ENCODE assay signal across 10 mouse cellular contexts in genomic region chr11:101628733-101629417, GRCm38 (mm10). TPM values are rescaled to one million over a fixed set of nuclear protein-coding genes. Genes with fewer than 3 reads are reported as not detected.
A peak's percentile ranks its signal among the peaks of the same experiment; 100 is the strongest.
DNase-seq lines count a peak whose midpoint lies in the region; ATAC-seq and TF ChIP-seq lines count a peak whose summit lies in the region.
"Not testable (repeated sequence)": the region's sequence is repeated elsewhere in the genome, so short reads cannot be mapped to it uniquely, and the experiment has no call there.
"Had no signal": no experiment of that assay in that cellular context is flagged by ENCODE, and none has a peak within 500 bp of the region (broad histone marks: within the 10 kb centered on the region; RNA-seq: fewer than 3 reads in every experiment).

No protein-coding gene starts in this region.

- not testable (repeated sequence) for H3K4me1 ChIP-seq in bone marrow, adult 2 months (ENCODE audit: control insufficient read depth, insufficient read depth, low read length); forebrain, embryonic 14.5 days (ENCODE audit: control insufficient read depth, insufficient read depth, low read length); heart, embryonic 16.5 days (ENCODE audit: control insufficient read depth, insufficient read depth, low read length); intestine, embryonic 16.5 days (ENCODE audit: control insufficient read depth, insufficient read depth, low read length); limb, embryonic 14.5 days (ENCODE audit: control insufficient read depth, insufficient read depth, low read length); lung, postnatal 0 days (ENCODE audit: insufficient read depth, low read depth, low read length); neural tube, embryonic 12.5 days

- not testable (repeated sequence) for TF ChIP-seq CTCF in bone marrow, adult 2 months (IDR thresholded peaks at IDR 0.05; ENCODE audit: control insufficient read depth, insufficient read depth, low read length); lung, postnatal 0 days (IDR thresholded peaks at IDR 0.05)

- TF ChIP-seq EP300 in lung, postnatal 0 days (IDR thresholded peaks at IDR 0.05): not testable (repeated sequence)

- not testable (repeated sequence) for H3K27me3 ChIP-seq in forebrain, embryonic 14.5 days (replicated peaks; ENCODE audit: control insufficient read depth, insufficient read depth, low read length); heart, embryonic 16.5 days (ENCODE audit: control insufficient read depth, insufficient read depth, low read length); intestine, embryonic 16.5 days (replicated peaks; ENCODE audit: control insufficient read depth, insufficient read depth, low read length); limb, embryonic 14.5 days (ENCODE audit: control insufficient read depth, insufficient read depth, low read length); lung, postnatal 0 days (replicated peaks; ENCODE audit: insufficient read depth, low read length); neural tube, embryonic 12.5 days (replicated peaks)

- not testable (repeated sequence) for H3K36me3 ChIP-seq in forebrain, embryonic 14.5 days (ENCODE audit: control insufficient read depth, insufficient read depth, low read length); heart, embryonic 16.5 days (ENCODE audit: control insufficient read depth, insufficient read depth); intestine, embryonic 16.5 days (ENCODE audit: control insufficient read depth, insufficient read depth, low read length); lung, postnatal 0 days (ENCODE audit: insufficient read depth, low read length); neural tube, embryonic 12.5 days
- peaks cover 16% of the 10 kb centered on the region; the same call in 1 of the 2 replicates for H3K36me3 ChIP-seq in limb, embryonic 14.5 days (ENCODE audit: control insufficient read depth, insufficient read depth, low read length)

- H3K4me2 ChIP-seq in forebrain, embryonic 14.5 days (ENCODE audit: low read length): peak overlapping the region; percentile 79
- peak overlapping the region; percentile 85 for H3K4me2 ChIP-seq in heart, embryonic 16.5 days (ENCODE audit: low read depth, low read length)
- peak overlapping the region; percentile 88 for H3K4me2 ChIP-seq in intestine, embryonic 16.5 days (ENCODE audit: low read depth, low read length)
- H3K4me2 ChIP-seq in limb, embryonic 14.5 days (replicated peaks; ENCODE audit: low read depth, low read length, severe bottlenecking): peak overlapping the region; percentile 70
- H3K4me2 ChIP-seq in lung, postnatal 0 days (replicated peaks; ENCODE audit: low read depth, low read length): peak overlapping the region; percentile 84; the same call in 1 of the 2 replicates
- H3K4me2 ChIP-seq in neural tube, embryonic 12.5 days (replicated peaks): peak overlapping the region; percentile 73

- peak overlapping the region; percentile 74 for H3K9ac ChIP-seq in forebrain, embryonic 14.5 days (ENCODE audit: low read length)
- not testable (repeated sequence) for H3K9ac ChIP-seq in heart, embryonic 16.5 days (ENCODE audit: low read length); intestine, embryonic 16.5 days (ENCODE audit: low read depth, low read length); lung, postnatal 0 days (replicated peaks; ENCODE audit: low read depth); neural tube, embryonic 12.5 days
- peak overlapping the region; percentile 72; the same call in 1 of the 2 replicates for H3K9ac ChIP-seq in limb, embryonic 14.5 days (ENCODE audit: low read depth, low read length, severe bottlenecking)

- H3K4me3 ChIP-seq in bone marrow, adult 2 months (replicated peaks; ENCODE audit: control insufficient read depth, low read depth, low read length): peak overlapping the region; percentile 26
- H3K4me3 ChIP-seq in forebrain, embryonic 14.5 days (ENCODE audit: low read depth, low read length): peak overlapping the region; percentile 45
- H3K4me3 ChIP-seq in heart, embryonic 16.5 days (ENCODE audit: low read length); intestine, embryonic 16.5 days (ENCODE audit: low read length); neural tube, embryonic 12.5 days: not testable (repeated sequence)
- peak overlapping the region; percentile 56 for H3K4me3 ChIP-seq in limb, embryonic 14.5 days (replicated peaks; ENCODE audit: low read length)
- peak overlapping the region; percentile 70; the same call in 1 of the 2 replicates for H3K4me3 ChIP-seq in lung, postnatal 0 days (ENCODE audit: low read depth, low read length)

- TF ChIP-seq POLR2A in bone marrow, adult 2 months (IDR thresholded peaks at IDR 0.05; ENCODE audit: borderline replicate concordance, control insufficient read depth, low read depth, low read length); limb, embryonic 14.5 days (IDR thresholded peaks at IDR 0.05; ENCODE audit: borderline replicate concordance, extremely low read depth, insufficient read depth, insufficient read length): not testable (repeated sequence)

- DNase-seq in forebrain, embryonic 14.5 days (ENCODE audit: low spot score); limb, embryonic 14.5 days (ENCODE audit: low spot score); lung, postnatal 0 days (ENCODE audit: low spot score): not testable (repeated sequence)

- H3K27ac ChIP-seq in bone marrow, adult 2 months (ENCODE audit: control insufficient read depth, insufficient read depth, low read depth, low read length, poor library complexity); forebrain, embryonic 14.5 days (ENCODE audit: low read depth, low read length); heart, embryonic 16.5 days (ENCODE audit: low read length); intestine, embryonic 16.5 days (ENCODE audit: low read length); lung, postnatal 0 days (ENCODE audit: low read length); neural tube, embryonic 12.5 days: not testable (repeated sequence)
- H3K27ac ChIP-seq in limb, embryonic 14.5 days (replicated peaks; ENCODE audit: low read depth, low read length): peak overlapping the region; percentile 98; the same call in 1 of the 2 replicates

- WGBS in bone marrow, adult 2 months: 68% methylated on average over 5 of the region's 5 CpGs
- WGBS in forebrain, embryonic 14.5 days: 66% methylated on average over 4 of the region's 5 CpGs
- WGBS in heart, embryonic 16.5 days: 71% methylated on average over 4 of the region's 5 CpGs
- WGBS in intestine, embryonic 16.5 days: 72% methylated on average over 4 of the region's 5 CpGs
- 70% methylated on average over 4 of the region's 5 CpGs for WGBS in limb, embryonic 14.5 days
- WGBS in lung, postnatal 0 days: 64% methylated on average over 4 of the region's 5 CpGs
- 73% methylated on average over 5 of the region's 5 CpGs for WGBS in neural tube, embryonic 12.5 days

- ATAC-seq in forebrain, embryonic 14.5 days; heart, embryonic 16.5 days (replicated peaks; ENCODE audit: extremely low read depth, insufficient read depth, low FRiP score); intestine, embryonic 16.5 days; limb, embryonic 14.5 days (ENCODE audit: low FRiP score, low read depth); lung, postnatal 0 days; neural tube, embryonic 12.5 days (ENCODE audit: low FRiP score, low read depth): not testable (repeated sequence)

- H3K9me3 ChIP-seq in forebrain, embryonic 14.5 days (replicated peaks; ENCODE audit: control insufficient read depth, low read length); heart, embryonic 16.5 days (replicated peaks; ENCODE audit: control insufficient read depth, low read length); intestine, embryonic 16.5 days (ENCODE audit: control insufficient read depth, low read length); limb, embryonic 14.5 days (ENCODE audit: control insufficient read depth, low read length); lung, postnatal 0 days (ENCODE audit: low read length); neural tube, embryonic 12.5 days: not testable (repeated sequence)

RNA-seq across cellular contexts. Expression of gene Rdm1, which starts 1.9 kb away (rescaled TPM):
- 17.4 and 57.2 TPM in 2 replicates for polyA plus RNA-seq in bone marrow, adult 2 months (2011; ENCODE audit: insufficient read depth, insufficient read length, low replicate concordance, missing spikeins)
- 32.7 and 38.5 TPM in 2 replicates for polyA plus RNA-seq in forebrain, embryonic 14.5 days (2014; fragmentation: Nextera tagmentation; extraction: Ambion mirVana)
- 48.5 and 53.1 TPM in 2 replicates for polyA plus RNA-seq in heart, embryonic 16.5 days (2015; fragmentation: Nextera tagmentation; extraction: Ambion mirVana)
- 36.3 and 41.7 TPM in 2 replicates for polyA plus RNA-seq in intestine, embryonic 16.5 days (2015; fragmentation: Nextera tagmentation; extraction: Ambion mirVana)
- 35.5 and 36.0 TPM in 2 replicates for polyA plus RNA-seq in limb, embryonic 14.5 days (2012; rRNA removed)
- polyA plus RNA-seq in limb, embryonic 14.5 days (2014; fragmentation: Nextera tagmentation; extraction: Ambion mirVana): 39.2 and 39.4 TPM in 2 replicates
- polyA plus RNA-seq in lung, postnatal 0 days (2015; fragmentation: Nextera tagmentation; extraction: Ambion mirVana): 20.1 and 34.1 TPM in 2 replicates
- 28.3 and 35.0 TPM in 2 replicates for polyA plus RNA-seq in neural tube, embryonic 12.5 days (2016; fragmentation: Nextera tagmentation; extraction: Ambion mirVana)

RNA-seq across cellular contexts. Expression of gene Gm11634, which starts 29.8 kb away (rescaled TPM):
- 3.5 TPM in 1 of 2 replicates, not detected in the other for polyA plus RNA-seq in bone marrow, adult 2 months (2011; ENCODE audit: insufficient read depth, insufficient read length, low replicate concordance, missing spikeins)
- polyA plus RNA-seq in forebrain, embryonic 14.5 days (2014; fragmentation: Nextera tagmentation; extraction: Ambion mirVana): not detected in 2 replicates
- not detected in 2 replicates for polyA plus RNA-seq in heart, embryonic 16.5 days (2015; fragmentation: Nextera tagmentation; extraction: Ambion mirVana)
- polyA plus RNA-seq in intestine, embryonic 16.5 days (2015; fragmentation: Nextera tagmentation; extraction: Ambion mirVana): not detected in 2 replicates
- not detected in 2 replicates for polyA plus RNA-seq in limb, embryonic 14.5 days (2012; rRNA removed)
- polyA plus RNA-seq in limb, embryonic 14.5 days (2014; fragmentation: Nextera tagmentation; extraction: Ambion mirVana): not detected in 2 replicates
- not detected in 2 replicates for polyA plus RNA-seq in lung, postnatal 0 days (2015; fragmentation: Nextera tagmentation; extraction: Ambion mirVana)
- polyA plus RNA-seq in neural tube, embryonic 12.5 days (2016; fragmentation: Nextera tagmentation; extraction: Ambion mirVana): not detected in 2 replicates
- polyA plus RNA-seq: brain, embryonic 14.5 days; large intestine, adult 2 months; small intestine, adult 2 months had no signal

RNA-seq across cellular contexts. Expression of gene Arl4d, which starts 36.5 kb away (rescaled TPM):
- 0.93 and 5.5 TPM in 2 replicates for polyA plus RNA-seq in bone marrow, adult 2 months (2011; ENCODE audit: insufficient read depth, insufficient read length, low replicate concordance, missing spikeins)
- polyA plus RNA-seq in forebrain, embryonic 14.5 days (2014; fragmentation: Nextera tagmentation; extraction: Ambion mirVana): 40.5 and 42.7 TPM in 2 replicates
- polyA plus RNA-seq in heart, embryonic 16.5 days (2015; fragmentation: Nextera tagmentation; extraction: Ambion mirVana): 6.4 and 7.8 TPM in 2 replicates
- polyA plus RNA-seq in intestine, embryonic 16.5 days (2015; fragmentation: Nextera tagmentation; extraction: Ambion mirVana): 6.6 and 6.9 TPM in 2 replicates
- polyA plus RNA-seq in limb, embryonic 14.5 days (2012; rRNA removed): 3.0 and 4.2 TPM in 2 replicates
- 2.5 and 3.6 TPM in 2 replicates for polyA plus RNA-seq in limb, embryonic 14.5 days (2014; fragmentation: Nextera tagmentation; extraction: Ambion mirVana)
- polyA plus RNA-seq in lung, postnatal 0 days (2015; fragmentation: Nextera tagmentation; extraction: Ambion mirVana): 25.2 and 33.1 TPM in 2 replicates
- polyA plus RNA-seq in neural tube, embryonic 12.5 days (2016; fragmentation: Nextera tagmentation; extraction: Ambion mirVana): 23.1 and 24.7 TPM in 2 replicates

RNA-seq across cellular contexts. Expression of gene Tmem106a, which starts 46.8 kb away (rescaled TPM):
- 6.7 and 14.1 TPM in 2 replicates for polyA plus RNA-seq in bone marrow, adult 2 months (2011; ENCODE audit: insufficient read depth, insufficient read length, low replicate concordance, missing spikeins)
- 2.3 and 3.4 TPM in 2 replicates for polyA plus RNA-seq in forebrain, embryonic 14.5 days (2014; fragmentation: Nextera tagmentation; extraction: Ambion mirVana)
- 3.5 and 4.3 TPM in 2 replicates for polyA plus RNA-seq in heart, embryonic 16.5 days (2015; fragmentation: Nextera tagmentation; extraction: Ambion mirVana)
- 38.6 and 49.4 TPM in 2 replicates for polyA plus RNA-seq in intestine, embryonic 16.5 days (2015; fragmentation: Nextera tagmentation; extraction: Ambion mirVana)
- 9.3 and 11.6 TPM in 2 replicates for polyA plus RNA-seq in limb, embryonic 14.5 days (2012; rRNA removed)
- 3.8 and 5.4 TPM in 2 replicates for polyA plus RNA-seq in limb, embryonic 14.5 days (2014; fragmentation: Nextera tagmentation; extraction: Ambion mirVana)
- 7.6 TPM in 2 replicates for polyA plus RNA-seq in lung, postnatal 0 days (2015; fragmentation: Nextera tagmentation; extraction: Ambion mirVana)
- 2.8 TPM in 2 replicates for polyA plus RNA-seq in neural tube, embryonic 12.5 days (2016; fragmentation: Nextera tagmentation; extraction: Ambion mirVana)
